Mouse (Mus musculus) lung, postnatal 0 days (tissue): ENCODE results near the gene Gm17509.
"Not testable (repeated sequence)": the region's sequence is repeated elsewhere in the genome, so short reads cannot be mapped to it uniquely, and the experiment has no call there.

Experiments
- CTCF ChIP-seq: IDR thresholded peaks from 2 replicates; pipeline ENCODE4 v1.5.1; 2016; ENCODE audit warnings: antibody characterized with exemption, mild to moderate bottlenecking
- EP300 ChIP-seq: IDR thresholded peaks from 2 replicates; pipeline ENCODE4 v1.6.1; 2016; ENCODE audit warnings: antibody characterized with exemption, mild to moderate bottlenecking, control low read depth

DNA sequence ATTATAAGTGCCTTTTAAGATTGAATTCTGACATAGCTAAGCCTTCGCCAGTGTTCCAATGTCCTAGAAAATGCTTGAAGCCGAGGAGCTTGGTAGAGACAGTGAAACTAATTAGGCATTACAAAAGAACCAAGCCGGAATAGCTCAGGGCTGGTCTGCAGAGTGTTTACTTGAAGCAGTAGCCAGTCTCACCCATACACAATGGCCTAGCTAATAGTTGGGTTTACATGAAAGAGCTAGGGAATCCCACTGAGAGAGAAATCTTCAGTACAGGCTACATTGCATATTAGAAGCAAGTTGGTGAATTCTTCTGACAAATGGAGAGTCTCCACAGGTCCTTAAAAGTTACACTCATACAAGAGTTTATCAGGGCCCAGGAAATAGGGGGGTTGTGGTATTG, 40.0 kb downstream of the Gm17509 start:
- TF ChIP-seq CTCF, EP300: not testable (repeated sequence)
